Mouse (Mus musculus) erythroid progenitor cell, adult 5-6 weeks (primary cell): ENCODE results near the gene Lgr4. TPM values are rescaled to one million over a fixed set of nuclear protein-coding genes. Genes with fewer than 3 reads are reported as not detected.

Experiments used
- ATAC-seq: replicated peaks from 2 replicates; pipeline ENCODE4 v1.8.0; 2016; ENCODE audit warnings: moderate number of reproducible peaks, mild to moderate bottlenecking, moderate TSS enrichment, inconsistent platforms; ENCODE audit not compliant: poor library complexity, low FRiP score, severe bottlenecking
- total RNA-seq, 2 experiments: library from RNA; stranded (forward) in 1 of 2; stranded (reverse) in 1 of 2; fragments of 150-400 nt in 1 of 2; fragments of 186-747, 209-891 nt in 1 of 2; gene quantifications; 2 replicates each; pipeline versions ENCODE4 v1.2.3 to v1.2.4; 2015 to 2017; ENCODE audit warnings: low replicate concordance in 2 of 2

The Lgr4 gene
- total RNA-seq, 2 experiments from 2014 or later: not detected

- ATAC-seq: no peak
These were observed 27.5 kb downstream of the Lgr4 start for GRCm38 (mm10) chr2:109944995-109945394.

- ATAC-seq: no peak
These were observed 28.1 kb downstream of the Lgr4 start for GRCm38 (mm10) chr2:109945532-109945931.

GRCm38 (mm10) chr2:109946426-109946825 is 29.0 kb downstream of the Lgr4 start:
- ATAC-seq: no peak

- ATAC-seq: no peak
These were observed 32.1 kb downstream of the Lgr4 start for GRCm38 (mm10) chr2:109949519-109949918.

- no peak for ATAC-seq
These were observed 32.9 kb downstream of the Lgr4 start for GRCm38 (mm10) chr2:109950311-109950710.

GRCm38 (mm10) chr2:109951050-109951449 is 33.6 kb downstream of the Lgr4 start:
- no peak for ATAC-seq

GRCm38 (mm10) chr2:109953048-109953717 is 35.7 kb downstream of the Lgr4 start:
- no peak for ATAC-seq

- no peak for ATAC-seq
These were observed 36.4 kb downstream of the Lgr4 start for GRCm38 (mm10) chr2:109953893-109954292.

GRCm38 (mm10) chr2:109955060-109955459 is 37.6 kb downstream of the Lgr4 start:
- no peak for ATAC-seq

GRCm38 (mm10) chr2:109955910-109956309 is 38.5 kb downstream of the Lgr4 start:
- ATAC-seq: no peak

GRCm38 (mm10) chr2:109956785-109957184 is 39.3 kb downstream of the Lgr4 start:
- ATAC-seq: no peak

GRCm38 (mm10) chr2:109958692-109959406 is 41.4 kb downstream of the Lgr4 start:
- no peak for ATAC-seq

GRCm38 (mm10) chr2:109959407-109960075 is 42.1 kb downstream of the Lgr4 start:
- ATAC-seq: no peak

- ATAC-seq: no peak
These were observed 42.8 kb downstream of the Lgr4 start for GRCm38 (mm10) chr2:109960246-109960645.

GRCm38 (mm10) chr2:109961174-109961573 is 43.7 kb downstream of the Lgr4 start:
- ATAC-seq: no peak

- no peak for ATAC-seq
These were observed 46.3 kb downstream of the Lgr4 start for GRCm38 (mm10) chr2:109963591-109964258.

GRCm38 (mm10) chr2:109965753-109966420 is 48.4 kb downstream of the Lgr4 start:
- ATAC-seq: no peak

- no peak for ATAC-seq
These were observed 49.4 kb downstream of the Lgr4 start for GRCm38 (mm10) chr2:109966863-109967262.

- ATAC-seq: no peak
These were observed 51.9 kb downstream of the Lgr4 start for GRCm38 (mm10) chr2:109969381-109969780.
